Comparison of ENCODE assay signal across 7 mouse cellular contexts in the genomic region with DNA sequence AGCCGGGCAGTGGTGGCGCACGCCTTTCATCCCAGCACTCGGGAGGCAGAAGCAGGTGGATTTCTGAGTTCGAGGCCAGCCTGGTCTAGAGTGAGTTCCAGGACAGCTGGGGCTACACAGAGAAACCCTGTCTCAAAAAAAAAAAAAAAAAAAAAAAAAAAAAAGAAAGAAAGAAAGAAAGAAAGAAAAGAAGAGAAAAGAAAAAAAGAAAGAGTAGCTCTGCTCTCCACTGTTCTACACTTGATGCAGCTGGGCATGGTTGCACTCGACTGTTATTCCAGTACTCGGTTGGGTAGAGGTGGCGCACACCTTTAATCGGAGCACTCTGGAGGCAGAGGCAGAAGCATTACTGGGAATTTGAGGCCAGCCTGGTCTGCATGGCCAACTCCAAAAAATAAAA. TPM values are rescaled to one million over a fixed set of nuclear protein-coding genes. Genes with fewer than 3 reads are reported as not detected.
DNase-seq lines count a peak whose midpoint lies in the region; ATAC-seq and TF ChIP-seq lines count a peak whose summit lies in the region.
"Not testable (repeated sequence)": the region's sequence is repeated elsewhere in the genome, so short reads cannot be mapped to it uniquely, and the experiment has no call there.

Gene Ankrd23, minus strand, starts transcription at position 101 of the 400 bp plus-strand sequence.

- not testable (repeated sequence) for TF ChIP-seq POLR2A in cerebellum, adult 2 months (IDR thresholded peaks at IDR 0.05; ENCODE audit: borderline replicate concordance, insufficient read depth, low read length)

- H3K27ac ChIP-seq in cerebellum, adult 2 months (ENCODE audit: insufficient read depth, low read length), result peak within 1 kb of the TSS; percentile 6
- peak within 1 kb of the TSS; percentile 48 for H3K27ac ChIP-seq in heart, embryonic 11.5 days (ENCODE audit: low read depth, low read length)
- H3K27ac ChIP-seq in hindbrain, embryonic 12.5 days; kidney, embryonic 16.5 days (ENCODE audit: low read length); lung, embryonic 15.5 days; neural tube, embryonic 14.5 days (ENCODE audit: low read depth, low read length): not testable (repeated sequence)

- not testable (repeated sequence) for H3K9ac ChIP-seq in heart, embryonic 11.5 days (ENCODE audit: low read depth, low read length); hindbrain, embryonic 12.5 days; kidney, embryonic 16.5 days (replicated peaks; ENCODE audit: low read length); lung, embryonic 15.5 days; neural tube, embryonic 14.5 days (replicated peaks; ENCODE audit: low read depth, low read length)

- H3K4me1 ChIP-seq in cerebellum, adult 2 months (ENCODE audit: control insufficient read depth, insufficient read depth, low read length), result peaks cover 34% of the 10 kb centered on the region
- H3K4me1 ChIP-seq in heart, embryonic 11.5 days (ENCODE audit: control insufficient read depth, insufficient read depth, low read length), result peaks cover 30% of the 10 kb centered on the region
- not testable (repeated sequence) for H3K4me1 ChIP-seq in hindbrain, embryonic 12.5 days; kidney, embryonic 16.5 days (ENCODE audit: insufficient read depth, low read length); lung, embryonic 15.5 days; neural tube, embryonic 14.5 days (ENCODE audit: control insufficient read depth, insufficient read depth, low read length)

- WGBS in cerebellum, adult 2 months, result 88% methylated on average over 9 of the region's 9 CpGs
- 78% methylated on average over 9 of the region's 9 CpGs for WGBS in heart, embryonic 11.5 days (ENCODE audit: insufficient replicate concordance)
- 95% methylated on average over 9 of the region's 9 CpGs for WGBS in hindbrain, embryonic 12.5 days
- WGBS in kidney, embryonic 16.5 days, result 94% methylated on average over 9 of the region's 9 CpGs
- WGBS in lung, embryonic 15.5 days, result 88% methylated on average over 9 of the region's 9 CpGs
- WGBS in neural tube, embryonic 14.5 days, result 95% methylated on average over 9 of the region's 9 CpGs

- H3K9me3 ChIP-seq in heart, embryonic 11.5 days (replicated peaks; ENCODE audit: control insufficient read depth, low read length); hindbrain, embryonic 12.5 days (replicated peaks); kidney, embryonic 16.5 days (ENCODE audit: low read length); lung, embryonic 15.5 days; neural tube, embryonic 14.5 days (ENCODE audit: control insufficient read depth, low read length): not testable (repeated sequence)

- H3K36me3 ChIP-seq in heart, embryonic 11.5 days (ENCODE audit: control insufficient read depth, insufficient read depth, low read length), result peaks cover 11% of the 10 kb centered on the region
- peaks cover 28% of the 10 kb centered on the region for H3K36me3 ChIP-seq in hindbrain, embryonic 12.5 days
- peaks cover 32% of the 10 kb centered on the region for H3K36me3 ChIP-seq in kidney, embryonic 16.5 days (ENCODE audit: insufficient read depth, low read length)
- H3K36me3 ChIP-seq in lung, embryonic 15.5 days, result peaks cover 29% of the 10 kb centered on the region
- H3K36me3 ChIP-seq in neural tube, embryonic 14.5 days (ENCODE audit: control insufficient read depth, insufficient read depth, low read length), result not testable (repeated sequence)

- not testable (repeated sequence) for H3K4me2 ChIP-seq in heart, embryonic 11.5 days; hindbrain, embryonic 12.5 days (replicated peaks); kidney, embryonic 16.5 days (replicated peaks; ENCODE audit: low read depth, low read length); lung, embryonic 15.5 days; neural tube, embryonic 14.5 days (ENCODE audit: low read depth, low read length)

- not testable (repeated sequence) for H3K4me3 ChIP-seq in cerebellum, adult 2 months (replicated peaks; ENCODE audit: insufficient read depth, low read depth, low read length); heart, embryonic 11.5 days (ENCODE audit: low read depth, low read length); hindbrain, embryonic 12.5 days; kidney, embryonic 16.5 days (ENCODE audit: low read length); lung, embryonic 15.5 days; neural tube, embryonic 14.5 days (ENCODE audit: low read depth, low read length)

- TF ChIP-seq CTCF in cerebellum, adult 2 months (IDR thresholded peaks at IDR 0.05; ENCODE audit: borderline replicate concordance, insufficient read depth, low read depth, low read length), result not testable (repeated sequence)

- H3K27me3 ChIP-seq in cerebellum, adult 2 months (ENCODE audit: control insufficient read depth, insufficient read depth, low read length); heart, embryonic 11.5 days (ENCODE audit: control insufficient read depth, insufficient read depth, low read length); hindbrain, embryonic 12.5 days; kidney, embryonic 16.5 days (ENCODE audit: insufficient read depth, low read length); lung, embryonic 15.5 days; neural tube, embryonic 14.5 days (ENCODE audit: control insufficient read depth, insufficient read depth, low read length): not testable (repeated sequence)

- not testable (repeated sequence) for DNase-seq in cerebellum, adult 2 months; gastrocnemius, adult 18-20 months (ENCODE audit: low spot score)

- ATAC-seq in heart, embryonic 11.5 days (replicated peaks; ENCODE audit: insufficient number of reproducible peaks, low FRiP score, low TSS enrichment); hindbrain, embryonic 12.5 days (ENCODE audit: low FRiP score); kidney, embryonic 16.5 days (ENCODE audit: low FRiP score, low TSS enrichment); lung, embryonic 15.5 days (ENCODE audit: borderline replicate concordance, extremely low read depth, low FRiP score, low TSS enrichment); neural tube, embryonic 14.5 days (ENCODE audit: low read depth): not testable (repeated sequence)

RNA-seq across cellular contexts. Expression of gene Ankrd23, which starts in this region (rescaled TPM):
- 14.4 and 15.2 TPM in 2 replicates for polyA plus RNA-seq in cerebellum, adult 2 months (2012; rRNA removed)
- 1,000 to 10,000 TPM; 3,219 to 3,282 TPM for total RNA-seq in gastrocnemius, adult 18-20 months (2021)
- 9.8 and 13.6 TPM in 2 replicates for polyA plus RNA-seq in heart, embryonic 11.5 days (2014; fragmentation: Nextera tagmentation; extraction: Ambion mirVana)
- 14.6 and 18.8 TPM in 2 replicates for polyA plus RNA-seq in hindbrain, embryonic 12.5 days (2016; fragmentation: Nextera tagmentation; extraction: Ambion mirVana)
- 15.2 and 21.7 TPM in 2 replicates for polyA plus RNA-seq in kidney, embryonic 16.5 days (2015; fragmentation: Nextera tagmentation; extraction: Ambion mirVana)
- polyA plus RNA-seq in lung, embryonic 15.5 days (2015; fragmentation: Nextera tagmentation; extraction: Ambion mirVana), result 12.4 and 15.9 TPM in 2 replicates
- polyA plus RNA-seq in neural tube, embryonic 14.5 days (2014; fragmentation: Nextera tagmentation; extraction: Ambion mirVana), result 13.0 and 14.9 TPM in 2 replicates
